Mouse (Mus musculus) ES-E14 (cell line): ENCODE measurements around the gene Wiz. TPM values are rescaled to one million over a fixed set of nuclear protein-coding genes. Genes with fewer than 3 reads are reported as not detected.

Experiments used
- DNase-seq: peaks from one replicate; pipeline ENCODE4 v3.0.0-alpha.2; 2013; ENCODE audit warnings: low read depth, low spot score
- H3K27ac ChIP-seq: 2 replicates; pipeline ENCODE4 v1.5.1; 2012; ENCODE audit warnings: low read depth, mild to moderate bottlenecking, low read length, moderate library complexity, mixed read lengths; ENCODE audit not compliant: poor library complexity, insufficient read depth, severe bottlenecking
- H3K36me3 ChIP-seq: 2 replicates; pipeline ENCODE4 v1.6.1; 2012; ENCODE audit warnings: mild to moderate bottlenecking, low read length, moderate library complexity, mixed read lengths; ENCODE audit not compliant: control insufficient read depth, poor library complexity, insufficient read depth, severe bottlenecking
- H3K4me1 ChIP-seq, 2 experiments: fragments of 150-350 bp in 1 of 2; sonication (generic) in 1 of 2; 2 replicates each; pipeline ENCODE4 v1.6.1; 2012; ENCODE audit warnings: low read length in 2 of 2, mild to moderate bottlenecking in 1 of 2, mixed read lengths in 1 of 2; ENCODE audit not compliant: control insufficient read depth in 2 of 2, insufficient read depth in 2 of 2, poor library complexity in 1 of 2
- H3K4me3 ChIP-seq, 2 experiments: fragments of 150-350 bp in 1 of 2; sonication (generic) in 1 of 2; 2 replicates each; pipeline ENCODE4 v1.5.1; 2012; ENCODE audit warnings: low read length in 2 of 2, low read depth in 1 of 2, mild to moderate bottlenecking in 1 of 2, mixed read lengths in 1 of 2; ENCODE audit not compliant: insufficient read depth in 1 of 2, poor library complexity in 1 of 2, severe bottlenecking in 1 of 2
- H3K9ac ChIP-seq: 2 replicates; pipeline ENCODE4 v1.6.1; 2012; ENCODE audit warnings: low read depth, mild to moderate bottlenecking, low read length, mixed read lengths; ENCODE audit not compliant: poor library complexity, insufficient read depth, severe bottlenecking
- H3K9me3 ChIP-seq: fragments of 150-350 bp; sonication (generic); 2 replicates; pipeline ENCODE4 v1.6.1; 2012; ENCODE audit warnings: low read depth, mild to moderate bottlenecking, low read length; ENCODE audit not compliant: control insufficient read depth, insufficient read depth
- CHD2 ChIP-seq: IDR thresholded peaks from 2 replicates; pipeline ENCODE4 v1.6.1; 2014; ENCODE audit warnings: mild to moderate bottlenecking, low read depth, low read length, inconsistent platforms
- HCFC1 ChIP-seq: IDR thresholded peaks from 2 replicates; pipeline ENCODE4 v1.6.1; 2012; ENCODE audit warnings: low read length, inconsistent platforms, borderline replicate concordance; ENCODE audit not compliant: insufficient read depth
- MAFK ChIP-seq: IDR thresholded peaks from 2 replicates; pipeline ENCODE4 v1.6.1; 2014; ENCODE audit warnings: mild to moderate bottlenecking, low read depth, low read length, inconsistent platforms; ENCODE audit not compliant: insufficient read depth
- ZC3H11A ChIP-seq: IDR thresholded peaks from 2 replicates; pipeline ENCODE4 v1.6.1; 2012; ENCODE audit warnings: low read depth, mild to moderate bottlenecking, inconsistent platforms, low read length, borderline replicate concordance
- ZNF384 ChIP-seq: IDR thresholded peaks from 2 replicates; pipeline ENCODE4 v1.6.1; 2012; ENCODE audit warnings: low read depth, low read length, inconsistent platforms
- in situ Hi-C, 2 experiments: fragments of 600-800 bp; cut with MboI; formaldehyde crosslinking; loops; one replicate each; pipeline ENCODE4 v1.15.1; 2025; ENCODE audit warnings: low sequenced_read_pairs in 2 of 2, inconsistent platforms in 1 of 2; ENCODE audit not compliant: unreplicated experiment in 2 of 2
- total RNA-seq: library from RNA; depleted of rRNA; stranded (reverse); fragments of 300-350 nt; gene quantifications from 2 replicates; pipeline ENCODE4 v1.2.3, GENCODE M21; 2012; rRNA removed

The Wiz gene
- 10.4 and 12.4 TPM in 2 replicates for total RNA-seq

- peak within 1 kb of the TSS; percentile 94 to 96 for H3K4me3 ChIP-seq
- H3K36me3 ChIP-seq: no peaks in the 10 kb centered on the region
- peak; percentile 72 for DNase-seq
- peak within 1 kb of the TSS; percentile 70; the same call in 1 of the 2 replicates for H3K27ac ChIP-seq
- H3K4me1 ChIP-seq: peaks cover 0 to 4% of the 10 kb centered on the region in 2 experiments; a peak in 3 of 4 replicates
- in situ Hi-C loops: no loop called here
- H3K9ac ChIP-seq: peak within 1 kb of the TSS; percentile 90
- no peaks in the 10 kb centered on the region for H3K9me3 ChIP-seq
- TF ChIP-seq MAFK: no peak
- peak; percentile 86 for TF ChIP-seq HCFC1
Observed at GRCm38 (mm10) chr17:32389101-32389659, at the start of gene Wiz. Wiz (minus strand) TSS chr17:32389439.

- Histone ChIP-seq H3K4me3 (no peak overlapping the region), H3K36me3 (no peaks in the 10 kb centered on the region), H3K27ac (no peak overlapping the region), H3K9ac (no peak overlapping the region), H3K9me3 (no peaks in the 10 kb centered on the region), H3K4me1 (no peaks in the 10 kb centered on the region; a peak in 1 of 4 replicates)
- TF ChIP-seq ZC3H11A (no peak), HCFC1 (no peak), CHD2 (no peak), ZNF384 (no peak), MAFK (no peak)
- in situ Hi-C loops: no loop called here
- DNase-seq: no peak
Observed at GRCm38 (mm10) chr17:32437106-32437505, 47.9 kb upstream of the Wiz start.

- Histone ChIP-seq H3K27ac (no peak overlapping the region), H3K36me3 (no peaks in the 10 kb centered on the region), H3K9ac (no peak overlapping the region), H3K4me3 (no peak overlapping the region), H3K4me1 (no peaks in the 10 kb centered on the region; a peak in 1 of 4 replicates), H3K9me3 (no peaks in the 10 kb centered on the region)
- TF ChIP-seq MAFK: no peak
- no peak for TF ChIP-seq ZNF384
- DNase-seq: no peak
- in situ Hi-C loops: no loop called here
Observed at GRCm38 (mm10) chr17:32435151-32435550, 45.9 kb upstream of the Wiz start.

- TF ChIP-seq CHD2 (no peak), MAFK (no peak), ZNF384 (no peak), HCFC1 (no peak), ZC3H11A (no peak)
- no peaks in the 10 kb centered on the region for H3K36me3 ChIP-seq
- H3K27ac ChIP-seq: no peak overlapping the region
- no peak overlapping the region for H3K4me3 ChIP-seq
- no peaks in the 10 kb centered on the region for H3K9me3 ChIP-seq
- no peak overlapping the region for H3K9ac ChIP-seq
- DNase-seq: no peak
- no peaks in the 10 kb centered on the region; a peak in 1 of 4 replicates for H3K4me1 ChIP-seq
- in situ Hi-C loops: no loop called here
Observed at GRCm38 (mm10) chr17:32434324-32434723, 45.1 kb upstream of the Wiz start.

GRCm38 (mm10) chr17:32431972-32432371 lies 42.7 kb upstream of the Wiz start:
- in situ Hi-C loops: no loop called here
- TF ChIP-seq ZC3H11A (no peak), MAFK (no peak), CHD2 (no peak), HCFC1 (no peak), ZNF384 (no peak)
- H3K36me3 ChIP-seq: no peaks in the 10 kb centered on the region
- H3K9ac ChIP-seq: no peak overlapping the region
- no peaks in the 10 kb centered on the region; a peak in 1 of 4 replicates for H3K4me1 ChIP-seq
- no peak for DNase-seq
- no peaks in the 10 kb centered on the region for H3K9me3 ChIP-seq
- no peak overlapping the region for H3K27ac ChIP-seq
- H3K4me3 ChIP-seq: no peak overlapping the region
